Mouse (Mus musculus): ENCODE measurements at regions not wholly inside any gene's neighbourhood (a gene's known extent, or its start where the extent isn't known, plus 50 kb on each side); places are given as distances from the start of the nearest gene placed in this dataset.
A peak's percentile ranks its signal among the peaks of the same experiment; 100 is the strongest.

DNA sequence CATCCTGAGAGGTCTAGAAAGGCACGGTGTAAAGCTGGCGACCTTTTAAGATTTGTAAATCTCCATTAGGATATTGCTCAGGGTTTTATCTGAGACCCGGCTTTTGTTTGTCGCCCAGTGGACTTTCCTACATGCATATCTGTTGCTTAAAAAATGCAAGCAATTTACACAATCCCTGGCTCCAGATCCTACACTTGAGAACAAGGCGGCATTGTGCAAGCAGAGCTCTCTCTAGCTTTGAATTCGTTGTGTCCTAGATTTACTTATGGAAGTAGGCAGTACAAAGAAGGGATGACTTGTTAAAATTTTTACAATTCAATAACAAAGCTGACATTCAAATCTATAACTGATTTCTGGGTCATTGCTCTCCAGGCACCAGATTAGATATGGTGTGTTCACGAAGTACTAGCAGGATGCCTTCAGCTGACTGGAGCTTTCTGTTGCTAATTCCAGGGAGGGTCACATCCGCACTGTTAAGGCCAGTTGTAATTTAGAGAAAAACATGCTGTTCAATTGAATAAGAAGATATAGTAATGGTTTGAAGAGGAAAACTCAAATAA lies 62.2 kb upstream of the Teddm2 start:
- no peak for DNase-seq

DNA sequence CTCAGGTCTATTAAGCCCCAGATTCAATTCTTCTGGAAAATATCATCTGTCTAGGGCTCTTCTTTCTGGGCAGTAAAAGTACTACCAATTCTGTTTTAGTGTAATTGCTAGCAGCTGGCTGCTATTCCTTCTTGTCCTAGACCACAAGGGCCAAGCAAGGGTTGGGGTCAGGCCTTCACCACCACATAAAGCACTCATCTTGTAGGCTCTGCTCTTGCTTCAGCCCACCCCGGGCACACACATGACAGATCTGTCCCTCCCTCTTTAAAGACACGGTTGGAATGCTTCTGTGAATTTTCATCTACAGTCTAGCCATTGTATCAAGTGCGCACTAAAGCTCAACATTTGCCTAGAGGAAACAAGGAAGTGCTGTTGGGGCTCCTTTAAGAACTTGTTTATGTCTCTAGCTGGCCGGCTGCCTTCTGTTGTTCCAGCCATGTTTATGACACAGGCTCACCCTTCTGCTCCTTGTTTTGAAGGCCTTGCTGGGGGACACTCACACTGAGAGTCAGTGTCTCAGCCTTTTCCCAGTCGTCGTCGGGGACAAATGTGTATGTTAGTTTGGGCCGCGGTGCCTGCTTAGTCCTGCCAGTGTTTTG lies 63.8 kb upstream of the Teddm2 start:
- DNase-seq = peak; percentile 50 to 62

DNA sequence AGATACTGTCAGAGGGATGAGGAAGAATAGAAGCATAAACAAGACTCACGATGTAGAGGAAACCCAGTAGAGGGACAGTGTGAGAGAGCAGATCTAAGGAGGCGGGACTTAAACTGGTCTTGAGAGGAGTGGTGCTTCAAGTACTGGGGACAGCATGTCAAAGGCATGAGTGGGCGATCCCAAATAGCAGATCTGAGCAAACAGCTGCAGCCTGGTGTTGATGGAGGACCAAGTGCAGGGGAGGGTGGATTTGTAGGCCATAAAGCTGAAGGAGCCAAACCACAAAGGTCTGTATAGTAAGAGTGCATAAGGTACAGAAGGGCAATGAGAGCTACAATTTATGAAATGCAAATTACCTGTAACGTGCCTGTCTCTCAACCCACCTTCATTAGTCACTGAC lies 69.4 kb upstream of the Teddm2 start:
- no peak for DNase-seq

DNA sequence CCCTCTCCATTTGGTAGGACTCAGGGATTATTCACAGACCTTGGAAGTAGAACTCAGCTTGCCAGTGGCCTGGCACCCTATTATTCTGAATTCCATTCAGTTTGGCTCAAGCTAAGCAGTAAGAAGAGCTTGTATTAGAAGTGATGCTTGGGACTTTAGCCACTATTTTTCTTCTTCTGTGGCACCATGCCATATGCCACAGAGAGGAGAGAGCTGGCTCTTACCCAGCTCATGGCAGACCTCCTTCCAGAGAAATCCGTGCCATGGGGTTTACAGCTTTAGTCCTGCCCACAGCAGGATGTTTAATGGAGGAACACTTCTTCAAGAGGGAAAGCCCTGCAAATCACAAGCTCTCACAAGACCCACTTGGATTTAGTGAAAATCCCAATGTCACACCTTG lies 74.3 kb upstream of the Teddm2 start:
- no peak for DNase-seq

GRCm38 (mm10) chr1:153977963-153978726 lies 78.1 kb upstream of the Teddm2 start:
- DNase-seq = peak; percentile 4 to 17

GRCm38 (mm10) chr1:153980886-153981285 lies 80.9 kb upstream of the Teddm2 start:
- peak; percentile 41 to 42 for DNase-seq

- no peak for DNase-seq
Observed at GRCm38 (mm10) chr1:153985595-153985994, 85.6 kb upstream of the Teddm2 start.

DNA sequence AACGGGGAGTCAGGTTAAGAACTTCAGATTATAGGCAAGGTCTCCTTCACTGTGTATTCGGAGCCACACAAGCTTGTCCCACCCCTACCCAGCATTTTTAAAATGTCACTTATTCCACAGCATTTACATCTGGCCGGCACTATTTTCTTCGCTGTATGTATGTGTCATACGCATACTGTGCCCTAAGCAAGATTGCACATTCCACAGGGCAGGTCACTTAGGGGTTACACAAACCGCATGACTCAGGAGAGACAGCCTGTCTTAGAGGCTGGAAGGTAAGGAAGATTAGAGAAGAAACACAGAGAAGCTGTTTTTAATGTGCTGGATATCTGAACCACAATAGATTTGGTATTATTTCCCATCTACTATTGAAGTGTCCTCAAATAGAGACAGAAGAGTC lies 86.6 kb upstream of the Teddm2 start:
- DNase-seq = no peak

GRCm38 (mm10) chr1:153988297-153988696 lies 88.3 kb upstream of the Teddm2 start:
- no peak for DNase-seq

DNA sequence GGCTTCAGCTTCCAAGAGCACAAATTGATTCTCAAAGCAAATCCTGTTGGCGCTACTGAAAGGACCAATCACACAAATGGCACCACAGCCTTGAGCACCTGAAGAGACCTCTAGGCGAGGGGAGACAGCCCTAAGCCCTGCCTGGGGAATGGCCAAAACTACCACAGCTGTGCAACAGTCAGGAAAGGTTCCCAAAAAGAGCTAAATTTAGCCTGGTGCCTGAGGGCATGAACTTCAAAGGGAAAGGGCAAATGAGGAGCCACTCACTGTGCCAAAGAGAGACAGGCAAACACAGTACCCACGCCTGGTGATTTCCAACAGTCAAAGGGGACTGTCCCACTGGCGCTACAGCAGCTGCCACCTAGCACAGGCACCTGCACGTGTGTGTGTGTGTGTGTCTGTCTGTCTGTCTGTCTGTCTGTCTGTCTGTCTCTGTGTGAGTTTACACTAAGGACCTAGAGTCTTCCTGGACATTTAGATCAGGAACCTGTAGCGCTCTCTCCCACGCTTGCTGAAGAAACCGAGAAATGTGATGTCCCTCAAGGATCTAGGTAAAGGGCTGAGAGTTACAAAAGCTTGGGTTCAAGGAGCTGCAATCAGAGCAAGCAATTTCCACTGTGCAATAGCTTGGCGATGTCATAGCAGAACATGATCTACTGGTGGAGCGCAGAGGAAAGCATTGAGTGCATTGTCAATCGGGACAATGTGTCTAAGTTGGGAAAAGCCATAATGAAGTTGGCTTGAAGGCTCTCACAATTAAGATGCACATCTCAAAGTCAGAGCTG lies 90.8 kb upstream of the Teddm2 start:
- DNase-seq = no peak

GRCm38 (mm10) chr1:153992466-153992865 lies 92.4 kb upstream of the Teddm2 start:
- peak in 1 of 2 experiments; percentile 21 for DNase-seq

GRCm38 (mm10) chr1:153994871-153995270 lies 94.8 kb upstream of the Teddm2 start:
- no peak for DNase-seq

DNA sequence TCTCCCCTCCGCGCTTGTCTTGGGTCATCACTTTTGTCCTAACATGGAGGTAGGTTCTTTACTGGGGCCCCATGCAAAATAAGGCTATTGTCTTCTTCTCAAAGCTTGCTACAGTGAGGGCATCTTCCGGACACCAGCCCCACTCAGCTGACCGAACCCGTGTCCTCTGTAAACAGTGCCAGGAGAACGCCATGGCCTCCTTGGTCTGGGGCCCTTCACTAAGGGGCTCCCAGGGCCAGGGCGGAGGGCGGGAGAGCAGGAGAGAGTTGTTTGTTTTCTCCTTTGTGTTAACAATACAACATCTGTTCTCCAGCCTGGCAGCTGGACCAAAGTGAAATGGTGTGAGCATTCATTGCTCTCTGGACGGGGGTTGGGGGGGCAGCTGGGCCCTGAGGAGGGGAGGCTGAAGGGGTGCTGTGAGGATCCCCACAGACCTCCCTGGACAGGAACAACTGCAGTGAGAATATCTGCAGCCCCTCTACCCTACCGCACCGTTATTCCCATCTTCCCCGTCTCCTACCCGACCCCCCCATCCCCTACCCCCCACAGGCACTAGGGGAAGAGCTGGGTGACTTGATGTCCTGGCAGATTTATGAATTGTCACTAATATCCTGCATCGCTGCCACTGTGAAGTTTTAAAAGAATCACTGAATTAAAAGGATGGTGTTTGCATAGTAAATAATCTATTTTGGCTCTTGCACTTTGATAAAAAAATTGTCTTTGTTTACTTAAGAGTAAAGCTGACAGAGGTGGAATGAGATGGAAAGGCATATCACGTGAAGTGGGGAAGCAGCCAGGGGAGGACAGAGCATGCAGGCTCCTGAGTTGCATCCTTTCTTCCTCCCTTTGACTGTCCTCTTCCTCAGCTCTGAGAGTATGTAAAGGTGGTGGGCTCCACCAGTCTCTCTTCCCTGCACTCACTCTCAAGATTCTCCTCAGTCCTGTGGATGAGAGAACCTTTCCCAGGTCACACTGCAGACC lies 97.5 kb upstream of the Teddm2 start:
- DNase-seq = no peak

DNA sequence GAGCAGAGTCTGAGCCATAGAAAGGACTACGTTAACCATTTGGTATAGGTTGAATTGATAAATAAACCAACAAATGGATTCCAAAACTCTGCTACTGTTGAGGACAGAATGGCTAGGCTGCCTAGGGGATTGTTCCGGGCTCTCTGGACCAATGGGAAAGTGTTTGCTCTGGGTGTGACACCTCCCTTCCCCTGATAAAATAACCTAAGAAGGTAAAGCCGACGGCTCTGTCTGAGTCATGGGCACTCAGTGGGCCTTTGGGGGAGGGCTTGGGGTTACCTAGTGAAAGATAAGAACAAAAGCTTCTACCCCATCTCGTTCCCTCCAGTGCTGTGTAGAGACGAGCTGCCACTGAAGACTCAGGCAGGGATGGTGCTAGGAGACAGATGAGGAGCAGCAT lies 99.7 kb upstream of the Teddm2 start:
- no peak for DNase-seq

- no peak for DNase-seq
Observed at GRCm38 (mm10) chr1:154003669-154004068, 103.6 kb upstream of the Teddm2 start.

GRCm38 (mm10) chr1:154004647-154005046 lies 104.6 kb upstream of the Teddm2 start:
- DNase-seq = no peak

GRCm38 (mm10) chr1:154006055-154006454 lies 106.0 kb upstream of the Teddm2 start:
- no peak for DNase-seq

DNA sequence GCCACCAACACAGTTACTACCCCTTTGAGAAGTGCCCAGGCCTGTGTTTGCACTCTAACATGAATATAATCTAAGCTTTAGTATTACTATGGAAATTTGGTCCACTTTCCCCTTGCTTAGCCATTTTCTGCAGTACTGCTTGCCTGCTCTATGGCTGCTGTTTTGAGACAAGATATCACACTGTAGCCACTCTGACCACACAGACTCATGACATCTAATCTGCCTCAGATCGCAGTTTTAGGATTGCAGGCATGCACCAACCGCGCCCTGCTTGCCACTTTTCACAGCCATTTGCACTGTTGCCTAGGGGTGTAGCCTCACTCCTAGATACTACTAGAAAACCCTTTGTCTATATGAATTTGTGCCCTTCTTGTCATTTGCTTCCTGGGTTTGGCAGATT lies 107.4 kb upstream of the Teddm2 start:
- DNase-seq = no peak

- no peak for DNase-seq
Observed at GRCm38 (mm10) chr1:154008593-154009310, 108.7 kb upstream of the Teddm2 start.

GRCm38 (mm10) chr1:154010681-154011080 lies 110.7 kb upstream of the Teddm2 start:
- no peak for DNase-seq

DNA sequence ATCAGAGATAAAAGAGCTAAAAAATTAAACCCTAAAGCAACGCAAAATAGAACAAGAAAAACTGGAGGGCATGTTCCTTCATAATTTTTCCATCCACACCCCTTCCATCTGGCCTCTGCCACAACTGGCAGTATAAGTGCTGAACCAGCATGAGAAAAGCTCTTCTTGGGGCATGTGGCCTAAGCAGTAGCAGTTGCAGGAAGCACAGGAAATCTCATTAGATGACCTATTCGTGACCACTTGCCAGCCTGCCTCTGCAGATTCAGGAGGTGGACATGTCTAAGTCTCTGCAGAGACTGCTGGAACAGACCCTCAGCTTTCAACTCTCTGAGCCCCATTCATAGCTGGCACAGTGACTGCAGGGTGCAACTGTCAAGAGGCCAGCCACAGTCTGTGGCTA lies 116.5 kb upstream of the Teddm2 start:
- no peak for DNase-seq

DNA sequence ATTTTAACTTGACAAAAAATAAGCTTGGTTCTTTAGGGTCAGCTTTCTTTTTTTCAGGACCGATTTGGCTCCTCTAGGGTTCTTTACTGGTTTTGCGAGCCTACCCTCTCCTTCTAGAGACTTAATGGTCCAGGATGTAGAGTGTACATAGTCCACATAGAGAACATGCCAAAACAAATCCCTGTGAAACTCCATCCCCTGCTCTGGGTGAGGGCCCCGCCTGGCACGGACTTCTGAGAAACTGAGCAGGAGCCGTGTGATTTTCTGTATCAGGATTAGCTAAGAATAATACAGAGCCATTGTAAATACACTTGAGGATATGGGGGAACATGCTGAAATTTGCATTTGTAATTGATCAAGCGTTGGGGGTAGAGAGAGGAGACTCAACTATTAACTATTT lies 118.2 kb upstream of the Teddm2 start:
- no peak for DNase-seq

Data from kidney, postnatal 4 days (tissue).